Mouse (Mus musculus) heart, adult 2 months (tissue): ENCODE data around the gene Ptpn9.

ENCODE experiments used
- EP300 ChIP-seq: fragments of 200-500 bp; IDR thresholded peaks from 2 replicates; pipeline ENCODE4 v1.6.1; 2011; ENCODE audit warnings: low read depth, low read length, control low read depth; ENCODE audit not compliant: insufficient read depth
- POLR2A ChIP-seq: fragments of 200-500 bp; IDR thresholded peaks from 2 replicates; pipeline ENCODE4 v1.6.1; 2011; ENCODE audit warnings: mild to moderate bottlenecking, low read depth, low read length, control low read depth; ENCODE audit not compliant: insufficient read depth

DNA sequence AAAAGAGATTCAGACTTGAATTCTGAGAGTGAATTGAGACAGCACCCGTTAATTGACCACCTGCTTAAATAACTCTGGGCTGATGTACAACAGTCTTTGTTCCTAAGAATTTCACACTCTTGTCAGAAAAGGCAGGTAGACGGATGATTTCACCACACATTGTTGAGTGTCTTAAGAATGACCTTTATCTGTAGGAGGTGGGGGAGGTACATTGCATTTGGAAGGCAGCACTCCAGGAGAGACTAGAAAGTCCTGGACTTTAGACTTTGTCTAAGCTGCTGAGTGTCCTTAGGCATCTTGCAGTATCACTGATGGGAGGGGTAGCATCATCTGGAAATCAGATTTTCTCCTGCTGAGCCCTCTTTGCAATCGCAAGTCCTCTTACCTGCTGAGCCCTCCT, 87.5 kb downstream of the Ptpn9 start:
- TF ChIP-seq POLR2A (no peak), EP300 (no peak)
